Mouse (Mus musculus) layer of hippocampus, adult 2 months (tissue): ENCODE measurements around the gene Zgpat. TPM values are rescaled to one million over a fixed set of nuclear protein-coding genes. Genes with fewer than 3 reads are reported as not detected.

Experiments
- DNase-seq, 2 experiments: peaks; one replicate each; pipeline ENCODE4 v3.0.0; 2022; ENCODE audit warnings: low spot score in 2 of 2
- H3K27ac ChIP-seq: fragments of 200-600 bp; 2 replicates; pipeline ENCODE4 v1.8.1; 2022
- H3K4me3 ChIP-seq: fragments of 200-600 bp; 2 replicates; pipeline ENCODE4 v1.8.1; 2022; ENCODE audit warnings: mild to moderate bottlenecking
- CTCF ChIP-seq: fragments of 200-600 bp; conservative IDR thresholded peaks from 2 replicates; pipeline ENCODE4 v1.8.1; 2022; ENCODE audit warnings: antibody characterized with exemption, mild to moderate bottlenecking, moderate library complexity
- total RNA-seq, 2 experiments: library from RNA; stranded (reverse); gene quantifications; 2 replicates each; pipeline ENCODE4 v1.2.3; 2021

The Zgpat gene
- total RNA-seq, 2 experiments from 2014 or later = 78.3 to 80.7 TPM

- H3K4me3 ChIP-seq = no peak overlapping the region
- TF ChIP-seq CTCF = no peak
- DNase-seq = no peak
- no peak overlapping the region for H3K27ac ChIP-seq
These were observed 26.3 kb downstream of the Zgpat start for GRCm38 (mm10) chr2:181391022-181391421.

- no peak for DNase-seq
- no peak for TF ChIP-seq CTCF
- Histone ChIP-seq H3K4me3 (no peak overlapping the region), H3K27ac (no peak overlapping the region)
These were observed 26.8 kb downstream of the Zgpat start for GRCm38 (mm10) chr2:181391541-181391940.

- H3K4me3 ChIP-seq = no peak overlapping the region
- TF ChIP-seq CTCF = peak; percentile 96
- no peak overlapping the region for H3K27ac ChIP-seq
- DNase-seq = peak; percentile 83 to 87
These were observed 28.0 kb downstream of the Zgpat start for GRCm38 (mm10) chr2:181392600-181393213.

DNA sequence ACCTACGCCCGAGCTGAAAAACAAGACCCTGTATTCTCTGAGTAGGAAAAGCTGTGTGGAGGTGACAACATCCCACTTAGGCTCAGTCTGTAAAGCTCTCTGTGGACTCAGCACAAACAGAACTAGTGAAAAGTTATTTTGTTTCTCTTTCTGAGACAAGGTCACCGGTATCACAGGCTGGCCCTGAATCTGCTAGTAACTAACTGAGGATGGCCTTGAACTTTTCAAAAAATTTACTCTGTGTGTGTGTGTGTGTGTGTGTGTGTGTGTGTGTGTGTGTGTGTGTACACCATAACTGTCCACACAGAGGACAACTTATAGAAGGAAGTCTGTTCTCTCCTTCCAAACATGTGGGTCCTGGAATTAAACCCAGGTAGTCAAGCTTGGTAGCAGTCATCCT, 29.4 kb downstream of the Zgpat start:
- Histone ChIP-seq H3K4me3 (no peak overlapping the region), H3K27ac (no peak overlapping the region)
- TF ChIP-seq CTCF = no peak
- DNase-seq = no peak

- Histone ChIP-seq H3K4me3 (no peak overlapping the region), H3K27ac (no peak overlapping the region)
- no peak for TF ChIP-seq CTCF
- DNase-seq = no peak
These were observed 32.6 kb downstream of the Zgpat start for GRCm38 (mm10) chr2:181397207-181397761.

GRCm38 (mm10) chr2:181401497-181401896, 36.8 kb downstream of the Zgpat start:
- Histone ChIP-seq H3K27ac (no peak overlapping the region), H3K4me3 (no peak overlapping the region)
- TF ChIP-seq CTCF = no peak
- no peak for DNase-seq

DNA sequence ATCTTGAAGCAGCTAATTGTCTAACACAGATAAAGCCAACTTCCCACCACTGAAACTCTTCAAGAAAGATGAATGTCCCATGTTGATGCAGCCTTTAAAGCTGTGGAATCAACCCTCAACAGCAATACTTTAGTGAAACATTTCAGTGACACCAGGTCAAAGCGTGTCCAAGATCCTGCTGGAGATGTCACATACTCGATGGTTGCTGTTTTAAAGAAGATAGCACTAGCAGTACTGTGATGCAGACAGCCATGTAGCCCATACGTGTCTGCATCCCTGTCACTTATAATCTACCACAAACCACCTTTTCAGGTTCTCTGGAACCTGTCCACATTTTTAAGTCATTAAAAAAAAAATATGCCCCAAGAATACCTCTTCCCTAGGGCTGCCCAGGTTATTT, 39.0 kb downstream of the Zgpat start:
- DNase-seq = no peak
- no peak overlapping the region for H3K27ac ChIP-seq
- no peak overlapping the region for H3K4me3 ChIP-seq
- TF ChIP-seq CTCF = no peak

- TF ChIP-seq CTCF = no peak
- no peak for DNase-seq
- Histone ChIP-seq H3K27ac (no peak overlapping the region), H3K4me3 (no peak overlapping the region)
These were observed 44.9 kb downstream of the Zgpat start for GRCm38 (mm10) chr2:181409643-181410042.

- Histone ChIP-seq H3K27ac (no peak overlapping the region), H3K4me3 (no peak overlapping the region)
- DNase-seq = peak; percentile 46 to 68
- peak; percentile 91 for TF ChIP-seq CTCF
These were observed 46.2 kb downstream of the Zgpat start for GRCm38 (mm10) chr2:181410760-181411473.

DNA sequence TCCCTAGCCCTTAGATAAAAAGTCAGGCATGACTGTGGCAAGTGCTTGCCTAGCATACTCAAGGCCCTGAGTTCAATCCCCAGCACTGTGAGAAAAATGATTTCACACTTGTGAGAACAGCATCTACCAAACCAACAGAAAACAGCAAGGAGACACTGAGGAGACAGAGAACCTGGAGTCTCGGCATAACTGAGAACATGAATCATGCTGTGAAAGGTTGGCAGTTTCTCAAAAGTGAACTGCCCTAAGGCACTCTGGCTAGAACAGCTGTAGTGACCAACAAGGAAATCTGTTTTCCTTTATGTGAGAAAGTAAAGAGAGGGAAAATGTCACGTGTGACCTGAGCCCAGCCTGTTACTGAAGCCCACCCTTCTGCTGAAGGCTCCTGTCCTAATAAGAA, 48.4 kb downstream of the Zgpat start:
- H3K4me3 ChIP-seq = no peak overlapping the region
- no peak for DNase-seq
- no peak overlapping the region for H3K27ac ChIP-seq
- TF ChIP-seq CTCF = no peak

- TF ChIP-seq CTCF = no peak
These were observed 51.2 kb downstream of the Zgpat start for GRCm38 (mm10) chr2:181415945-181416344.

GRCm38 (mm10) chr2:181419359-181419758, 54.6 kb downstream of the Zgpat start:
- no peak for TF ChIP-seq CTCF
- DNase-seq = no peak
- peak overlapping the region; percentile 77; the same call in 1 of the 2 replicates for H3K27ac ChIP-seq
- H3K4me3 ChIP-seq = no peak overlapping the region

More at GRCm38 (mm10) chr2:181415945-181416344, 51.2 kb downstream of the Zgpat start:
- H3K27ac ChIP-seq = no peak overlapping the region
- no peak for DNase-seq
- no peak overlapping the region for H3K4me3 ChIP-seq

DNA sequence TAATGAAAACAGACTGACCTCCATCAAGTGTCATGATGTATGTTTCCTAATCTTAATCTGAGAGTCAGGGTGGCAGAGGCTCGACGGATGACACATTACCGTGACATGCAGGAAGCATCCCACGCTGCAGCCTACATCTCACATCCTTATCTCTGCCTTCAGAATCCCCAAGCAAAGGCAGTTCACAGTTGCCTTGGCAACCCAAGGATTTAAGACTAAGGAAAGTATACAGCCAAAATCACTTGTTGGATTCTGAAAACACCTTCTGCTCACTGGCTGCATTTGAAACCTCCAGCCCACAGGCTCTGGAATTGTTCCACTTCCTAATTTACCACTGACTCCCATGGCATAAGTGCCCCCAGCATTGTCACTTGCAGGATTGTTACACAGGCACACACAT, 55.7 kb downstream of the Zgpat start:
- no peak for TF ChIP-seq CTCF
- peak overlapping the region; percentile 77 for H3K27ac ChIP-seq
- DNase-seq = peak; percentile 27 to 83
- H3K4me3 ChIP-seq = no peak overlapping the region
